Mouse (Mus musculus) lung, postnatal 0 days (tissue): Measurements from ENCODE around the gene Celf2. TPM values are rescaled to one million over a fixed set of nuclear protein-coding genes. Genes with fewer than 3 reads are reported as not detected.

ENCODE experiments used
- ATAC-seq: fragments of 200-750 bp; cut with Nextera tagmentation; 2 replicates; pipeline ENCODE4 v1.8.0; 2017; ENCODE audit warnings: moderate library complexity
- DNase-seq: peaks from one replicate; pipeline ENCODE4 v3.0.0-alpha.2; 2016; ENCODE audit warnings: low spot score
- H3K27ac ChIP-seq: fragments of 300-500 bp; sonication (generic); 2 replicates; pipeline ENCODE4 v1.5.1; 2014; ENCODE audit warnings: antibody characterized with exemption, mild to moderate bottlenecking, low read length, mixed read lengths
- H3K27me3 ChIP-seq: fragments of 300-500 bp; sonication (generic); replicated peaks from 2 replicates; pipeline ENCODE4 v1.6.1; 2014; ENCODE audit warnings: low read length, mixed read lengths; ENCODE audit not compliant: insufficient read depth
- H3K36me3 ChIP-seq: fragments of 300-500 bp; sonication (generic); 2 replicates; pipeline ENCODE4 v1.6.1; 2014; ENCODE audit warnings: low read length, mixed read lengths; ENCODE audit not compliant: insufficient read depth
- H3K4me1 ChIP-seq: fragments of 300-500 bp; sonication (generic); 2 replicates; pipeline ENCODE4 v1.6.1; 2014; ENCODE audit warnings: antibody characterized with exemption, low read depth, low read length, mixed read lengths; ENCODE audit not compliant: insufficient read depth
- H3K4me2 ChIP-seq: fragments of 300-500 bp; sonication (generic); replicated peaks from 2 replicates; pipeline ENCODE4 v1.6.1; 2014; ENCODE audit warnings: low read depth, mild to moderate bottlenecking, low read length, moderate library complexity, mixed read lengths
- H3K4me3 ChIP-seq: fragments of 300-500 bp; sonication (generic); 2 replicates; pipeline ENCODE4 v1.5.1; 2014; ENCODE audit warnings: low read depth, low read length
- H3K9ac ChIP-seq: fragments of 300-500 bp; sonication (generic); replicated peaks from 2 replicates; pipeline ENCODE4 v1.6.1; 2014; ENCODE audit warnings: low read depth, mild to moderate bottlenecking
- H3K9me3 ChIP-seq: fragments of 300-500 bp; sonication (generic); 2 replicates; pipeline ENCODE4 v1.6.1; 2016; ENCODE audit warnings: low read length, mixed read lengths
- CTCF ChIP-seq: IDR thresholded peaks from 2 replicates; pipeline ENCODE4 v1.5.1; 2016; ENCODE audit warnings: antibody characterized with exemption, mild to moderate bottlenecking
- EP300 ChIP-seq: IDR thresholded peaks from 2 replicates; pipeline ENCODE4 v1.6.1; 2016; ENCODE audit warnings: antibody characterized with exemption, mild to moderate bottlenecking, control low read depth
- WGBS: fragments of 180-500 bp; shearing (Covaris S2); extraction: QIAGEN DNeasy Blood & Tissue Kit; methylation state at CpG from one replicate; pipeline ENCODE4 v1.1.7; 2014; 5-methylcytosine and 5-hydroxymethylcytosine counted together
- polyA plus RNA-seq: library from polyadenylated mRNA; unstranded; fragments of >200 nt; fragmentation: Nextera tagmentation; extraction: Ambion mirVana; gene quantifications from 2 replicates; pipeline ENCODE4 v1.2.1, GENCODE M21; 2015

Celf2 gene
- polyA plus RNA-seq, 1 experiment from 2014 or later = 49.6 TPM

DNA sequence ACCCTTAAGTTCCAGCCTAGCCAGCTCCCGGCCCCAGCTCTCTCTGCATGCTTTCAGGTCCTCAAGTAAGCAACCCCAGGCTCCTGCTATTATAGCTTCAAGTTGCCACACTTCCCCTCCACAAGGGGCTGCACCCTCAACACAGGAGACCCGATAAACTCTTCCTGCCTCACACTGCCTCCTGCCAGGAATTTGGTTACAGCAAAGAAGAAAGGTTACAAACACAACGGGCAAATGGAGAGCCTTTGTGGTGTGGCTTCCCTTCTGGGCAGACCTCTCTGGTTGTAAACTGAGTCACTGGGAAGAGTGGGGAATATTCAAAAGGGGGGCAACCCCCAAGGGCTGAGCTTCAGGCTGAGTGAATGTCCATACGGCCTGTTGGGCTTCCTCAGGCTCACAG, 983.1 kb downstream of the Celf2 start:
- no peak for DNase-seq
- ATAC-seq = no peak

DNA sequence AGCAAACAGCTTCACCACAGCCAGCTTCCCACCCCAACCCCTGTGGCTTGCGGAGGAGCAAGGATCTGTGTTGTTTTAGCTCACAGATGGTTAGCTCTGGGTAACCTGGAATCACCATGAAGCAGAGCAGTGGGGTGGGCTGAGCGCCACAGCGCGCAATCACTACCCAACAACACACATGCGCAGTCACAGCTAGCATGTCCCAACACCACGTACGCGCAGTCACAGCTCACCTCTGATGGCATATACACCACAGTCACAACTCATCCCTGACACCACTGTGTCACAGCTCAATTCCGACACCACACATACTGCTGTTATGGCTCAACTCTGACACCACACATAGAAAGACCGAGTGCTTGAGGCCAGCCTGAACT, 985.5 kb downstream of the Celf2 start:
- 92% methylated on average over 10 of the region's 10 CpGs for WGBS
- H3K4me2 ChIP-seq = no peak overlapping the region
- H3K27ac ChIP-seq = no peak overlapping the region

More for the DNA sequence above, 983.1 kb downstream of the Celf2 start:
- no peaks in the 10 kb centered on the region for H3K36me3 ChIP-seq
- no peak overlapping the region for H3K9ac ChIP-seq
- H3K4me2 ChIP-seq = no peak overlapping the region
- no peaks in the 10 kb centered on the region for H3K9me3 ChIP-seq
- no peaks in the 10 kb centered on the region for H3K27me3 ChIP-seq
- no peak; the same call in 1 of the 2 replicates for TF ChIP-seq CTCF
- no peak overlapping the region for H3K4me3 ChIP-seq
- 0 out of 2 replicates have a peak, but pooled peaks cover 5% of the 10 kb centered on the region for H3K4me1 ChIP-seq
- no peak overlapping the region for H3K27ac ChIP-seq
- 20% methylated on average over 4 of the region's 4 CpGs for WGBS

DNA sequence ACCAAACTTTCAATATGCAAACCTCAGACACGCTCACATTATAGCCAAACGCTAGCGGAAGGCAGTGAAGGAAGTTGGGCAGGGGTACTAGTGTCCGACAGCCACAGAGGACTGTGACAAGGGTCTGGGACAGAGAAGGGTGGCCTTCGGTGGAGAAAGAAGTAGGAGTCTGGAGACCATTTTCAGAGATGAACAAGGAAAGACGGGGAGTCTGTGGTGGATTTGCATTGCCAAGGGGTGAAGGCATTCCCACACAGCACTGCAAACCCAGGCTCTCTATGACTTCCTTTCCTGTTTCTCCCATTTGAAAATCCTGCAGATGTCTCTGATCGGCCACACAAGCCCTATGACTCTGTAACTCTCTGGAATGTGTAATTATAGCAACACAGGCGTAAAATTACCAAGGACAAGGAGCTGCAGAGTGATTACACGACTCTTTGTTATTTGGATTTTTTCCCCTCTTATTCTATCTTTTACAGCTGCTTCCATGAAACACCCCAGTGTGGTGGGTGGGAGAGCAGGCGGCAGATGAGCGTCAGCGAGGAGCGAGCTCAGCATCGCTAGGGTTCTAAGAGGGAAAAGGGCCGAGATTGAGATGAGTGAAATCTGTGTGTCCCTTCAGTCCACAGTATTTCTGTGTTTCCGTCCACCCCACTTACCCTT, 986.0 kb downstream of the Celf2 start:
- Histone ChIP-seq H3K27ac (no peak overlapping the region), H3K36me3 (no peaks in the 10 kb centered on the region), H3K4me3 (no peak overlapping the region), H3K4me2 (no peak overlapping the region), H3K9ac (no peak overlapping the region), H3K9me3 (no peaks in the 10 kb centered on the region), H3K27me3 (no peaks in the 10 kb centered on the region), H3K4me1 (0 out of 2 replicates have a peak, but pooled peaks cover 5% of the 10 kb centered on the region)
- DNase-seq (peak; percentile 44), ATAC-seq (peak; percentile 30; the same call in 1 of the 2 replicates)
- 75% methylated on average over 16 of the region's 16 CpGs for WGBS
- TF ChIP-seq CTCF (no peak), EP300 (no peak)

More for the DNA sequence above, 985.5 kb downstream of the Celf2 start:
- ATAC-seq (peak; percentile 28; the same call in 1 of the 2 replicates), DNase-seq (peak; percentile 18)
- H3K4me1 ChIP-seq = 0 out of 2 replicates have a peak, but pooled peaks cover 5% of the 10 kb centered on the region
- no peaks in the 10 kb centered on the region for H3K27me3 ChIP-seq
- H3K36me3 ChIP-seq = no peaks in the 10 kb centered on the region
- no peak overlapping the region for H3K9ac ChIP-seq
- TF ChIP-seq EP300 (no peak), CTCF (no peak)
- H3K4me3 ChIP-seq = no peak overlapping the region
- H3K9me3 ChIP-seq = no peaks in the 10 kb centered on the region

DNA sequence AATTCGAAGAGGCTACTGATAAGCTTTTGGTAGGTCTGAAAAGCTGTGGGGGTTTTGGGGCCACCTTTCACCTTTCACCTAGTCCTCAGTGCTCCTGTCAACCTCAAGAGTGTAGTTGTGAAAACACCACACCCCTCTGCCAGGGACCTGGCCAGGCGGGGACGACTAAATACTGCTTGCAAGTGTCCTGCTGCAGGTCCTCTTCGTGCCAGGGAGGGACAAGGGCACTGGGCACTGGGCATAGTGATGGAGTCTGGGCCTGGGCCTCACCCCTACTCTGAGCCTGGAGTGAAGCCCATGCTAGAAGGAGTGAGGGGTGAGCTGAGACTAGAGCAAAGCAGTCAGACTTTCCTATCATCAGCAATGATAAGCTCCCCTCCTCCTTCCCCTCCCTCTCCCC, 987.0 kb downstream of the Celf2 start:
- Histone ChIP-seq H3K9me3 (no peaks in the 10 kb centered on the region), H3K4me2 (no peak overlapping the region), H3K4me3 (no peak overlapping the region), H3K36me3 (no peaks in the 10 kb centered on the region), H3K4me1 (0 out of 2 replicates have a peak, but pooled peaks cover 5% of the 10 kb centered on the region), H3K27ac (no peak overlapping the region), H3K27me3 (no peaks in the 10 kb centered on the region), H3K9ac (no peak overlapping the region)
- DNase-seq (no peak), ATAC-seq (no peak)
- no peak for TF ChIP-seq CTCF
- no peak for TF ChIP-seq EP300
- WGBS = 78% methylated on average over 4 of the region's 4 CpGs

DNA sequence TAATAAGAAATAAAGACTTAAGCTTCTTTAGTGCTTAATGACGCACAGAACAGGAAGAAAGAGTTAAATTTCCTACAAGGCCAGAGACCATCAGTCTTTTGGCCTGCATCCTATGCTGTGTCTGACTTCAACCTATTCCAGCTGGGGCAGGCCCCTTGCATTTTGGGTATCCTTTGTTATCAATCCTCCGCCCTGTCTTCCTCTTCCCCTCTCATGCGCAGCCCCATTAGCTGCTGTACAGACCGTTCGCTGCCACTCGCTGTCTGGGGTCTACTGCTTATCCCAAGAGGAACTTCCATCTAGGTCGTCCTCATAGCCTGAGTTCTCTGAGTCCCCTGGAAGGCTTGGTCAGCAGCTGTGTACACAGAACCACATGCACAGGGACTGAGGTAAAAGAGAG, 996.2 kb downstream of the Celf2 start:
- H3K4me1 ChIP-seq = no peaks in the 10 kb centered on the region
- no peak overlapping the region for H3K27ac ChIP-seq
- H3K4me3 ChIP-seq = no peak overlapping the region
- no peaks in the 10 kb centered on the region for H3K27me3 ChIP-seq
- ATAC-seq (no peak), DNase-seq (no peak)
- no peak overlapping the region for H3K9ac ChIP-seq
- no peak overlapping the region for H3K4me2 ChIP-seq
- no peaks in the 10 kb centered on the region for H3K9me3 ChIP-seq
- 71% methylated on average over 7 of the region's 7 CpGs for WGBS
- TF ChIP-seq CTCF (no peak), EP300 (no peak)
- no peaks in the 10 kb centered on the region for H3K36me3 ChIP-seq

DNA sequence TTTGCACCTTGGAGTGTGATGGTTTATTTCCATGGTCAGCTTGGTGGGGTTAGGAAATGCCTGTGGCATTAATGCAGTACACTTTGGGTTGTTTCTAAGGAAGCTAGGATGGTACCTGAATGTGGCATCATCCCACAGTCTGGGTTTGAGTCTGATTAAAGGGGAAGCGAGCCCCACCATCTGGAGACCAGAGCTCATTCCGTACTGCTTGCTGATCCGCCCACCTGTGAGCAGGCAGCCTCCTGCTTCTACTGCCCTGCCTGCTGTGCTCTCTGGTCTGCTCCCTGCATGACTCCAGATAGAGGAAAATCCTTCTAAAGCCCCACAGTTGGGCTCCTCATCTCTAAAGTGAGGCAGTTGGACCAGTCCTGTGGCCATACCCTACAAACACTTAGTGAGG, 1002.3 kb downstream of the Celf2 start:
- DNase-seq (no peak), ATAC-seq (no peak)
- Histone ChIP-seq H3K27ac (no peak overlapping the region), H3K4me2 (no peak overlapping the region), H3K9me3 (no peaks in the 10 kb centered on the region), H3K4me1 (no peaks in the 10 kb centered on the region), H3K36me3 (no peaks in the 10 kb centered on the region), H3K4me3 (no peak overlapping the region), H3K9ac (no peak overlapping the region), H3K27me3 (no peaks in the 10 kb centered on the region)
- WGBS = 73% methylated on average over 3 of the region's 3 CpGs
- TF ChIP-seq EP300 (no peak), CTCF (no peak)
